Mouse (Mus musculus) testis, adult 2 months (tissue): ENCODE measurements around the gene Disc1.

ENCODE experiments used
- CTCF ChIP-seq: fragments of 200-500 bp; IDR thresholded peaks from 2 replicates; pipeline ENCODE4 v1.5.1; 2012; ENCODE audit warnings: low read depth, mild to moderate bottlenecking, inconsistent platforms, low read length, moderate library complexity; ENCODE audit not compliant: control insufficient read depth, insufficient read depth, insufficient replicate concordance
- POLR2A ChIP-seq: fragments of 200-500 bp; IDR thresholded peaks from 2 replicates; pipeline ENCODE4 v1.6.1; 2012; ENCODE audit warnings: low read depth, mild to moderate bottlenecking, inconsistent platforms, low read length, moderate library complexity; ENCODE audit not compliant: control insufficient read depth

DNA sequence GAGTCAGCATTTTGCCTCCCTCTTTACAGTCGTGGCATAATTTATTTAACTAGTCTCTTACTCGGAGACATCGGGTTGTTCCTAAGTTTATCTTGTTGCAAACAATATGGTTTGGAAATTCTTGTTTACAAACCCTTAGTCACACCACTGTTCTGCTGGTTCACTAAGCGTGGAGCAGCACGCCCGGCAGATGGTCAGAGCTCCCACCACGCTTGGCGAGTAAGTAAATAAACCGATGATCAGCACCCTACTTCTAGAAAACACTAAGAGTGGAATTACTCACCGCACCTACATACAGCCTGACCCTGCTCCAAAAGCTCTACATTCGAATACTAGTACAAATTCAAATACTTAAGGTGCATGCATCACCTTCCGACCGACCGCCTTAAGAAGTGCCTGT lies 256.0 kb downstream of the Disc1 start:
- TF ChIP-seq POLR2A (no peak), CTCF (no peak)
